Mouse (Mus musculus) stomach, postnatal 0 days (tissue): ENCODE measurements around the gene Otog.

ENCODE experiments used
- CTCF ChIP-seq: IDR thresholded peaks from 2 replicates; pipeline ENCODE4 v1.5.1; 2016; ENCODE audit warnings: antibody characterized with exemption, low read depth, mild to moderate bottlenecking, moderate library complexity
- EP300 ChIP-seq: optimal IDR thresholded peaks from 2 replicates; pipeline ENCODE3; 2016; ENCODE audit warnings: antibody characterized with exemption

DNA sequence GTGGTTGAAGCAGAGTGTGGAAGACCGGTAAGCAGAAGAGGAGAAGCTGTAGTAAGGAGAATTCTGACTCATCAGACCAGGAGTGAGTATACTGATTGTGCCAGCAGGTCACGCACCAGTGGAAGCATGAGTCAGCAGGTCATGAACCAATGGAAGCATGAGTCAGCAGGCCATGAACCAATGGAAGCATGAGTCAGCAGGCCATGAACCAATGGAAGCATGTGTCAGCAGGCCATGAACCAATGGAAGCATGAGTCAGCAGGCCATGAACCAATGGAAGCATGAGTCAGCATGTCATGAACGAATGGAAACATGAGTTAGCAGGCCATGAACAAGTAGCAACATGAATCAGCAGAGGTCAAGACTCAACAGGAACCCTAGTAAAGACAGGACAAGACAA, 80.5 kb downstream of the Otog start:
- TF ChIP-seq EP300 (no peak), CTCF (no peak)
